Comparison of ENCODE assay signal across 8 mouse cellular contexts in the genomic region with DNA sequence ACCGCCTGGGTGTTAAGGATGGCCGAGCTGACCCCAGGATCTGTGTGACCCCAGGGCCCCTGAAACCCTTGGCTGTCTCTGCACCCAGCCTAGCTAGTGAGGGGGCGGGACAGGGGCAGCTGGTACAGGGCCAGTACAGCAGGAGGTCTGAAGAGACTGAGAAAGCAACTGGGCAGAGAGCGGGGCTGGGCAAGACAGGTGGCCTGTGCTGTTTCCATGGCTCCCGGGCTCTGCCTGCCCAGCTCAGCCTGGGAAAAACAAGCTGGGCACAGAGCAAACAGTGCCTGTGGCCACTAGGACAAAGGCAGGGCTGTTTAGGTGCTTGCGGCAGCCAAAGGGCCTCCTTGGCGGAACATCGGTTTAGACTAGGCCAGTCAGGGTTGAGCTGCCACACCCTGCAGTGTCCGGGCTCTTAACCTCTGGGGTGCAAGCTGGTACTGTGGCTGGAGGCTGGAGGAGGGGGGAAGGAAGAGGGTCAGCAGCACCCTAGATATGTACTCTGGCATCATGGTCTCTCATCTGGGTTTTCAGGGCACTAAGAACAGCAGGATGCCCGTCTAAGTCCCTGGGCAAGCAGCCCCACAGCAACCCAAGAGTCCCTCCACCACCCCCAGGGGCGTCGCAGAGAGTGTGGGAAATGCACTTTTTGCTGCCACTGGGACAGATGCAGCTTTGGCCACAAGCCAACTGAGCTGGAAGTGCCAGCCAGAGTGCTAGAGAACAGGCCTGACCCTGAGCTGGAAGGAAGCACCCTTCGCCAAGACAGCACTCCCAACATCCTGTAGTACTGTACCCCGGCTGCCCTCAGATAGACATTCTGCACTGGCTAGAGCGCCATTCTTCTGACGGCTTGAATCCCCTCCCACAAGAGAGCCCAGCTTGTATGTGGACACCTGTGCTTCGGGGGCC. TPM values are rescaled to one million over a fixed set of nuclear protein-coding genes. Genes with fewer than 3 reads are reported as not detected.
DNase-seq lines count a peak whose midpoint lies in the region; ATAC-seq and TF ChIP-seq lines count a peak whose summit lies in the region.

No protein-coding gene starts in this region.

- H3K9ac ChIP-seq in kidney, embryonic 14.5 days (ENCODE audit: low read depth, low read length): no peak overlapping the region

- no peak for TF ChIP-seq CTCF in spleen, adult 2 months (IDR thresholded peaks at IDR 0.05; ENCODE audit: extremely low read depth, insufficient read depth, insufficient read length, insufficient replicate concordance)

- H3K9me3 ChIP-seq in kidney, embryonic 14.5 days (ENCODE audit: control insufficient read depth, low read length): no peaks in the 10 kb centered on the region

- 73% methylated on average over 17 of the region's 17 CpGs for WGBS in spleen, adult 2 months
- 79% methylated on average over 17 of the region's 17 CpGs for WGBS in kidney, embryonic 14.5 days

- no peak for TF ChIP-seq POLR2A in spleen, adult 2 months (IDR thresholded peaks at IDR 0.05; ENCODE audit: low read depth, low read length)

- peak; percentile 73 for DNase-seq in adrenal gland, postnatal 10 days
- no peak for DNase-seq in adrenal gland, postnatal 4 days (ENCODE audit: low spot score in 2 of 2)
- no peak for DNase-seq in spleen, adult 2 months (ENCODE audit: low read depth in 1 of 2, low spot score in 2 of 2)
- no peak for DNase-seq in spleen, adult 12 weeks (ENCODE audit: low spot score)
- DNase-seq in lung, adult 18-20 months: peak; percentile 81 to 88
- DNase-seq in right cerebral cortex, postnatal 25 days: peak; percentile 54

- H3K36me3 ChIP-seq in spleen, adult 2 months (ENCODE audit: control insufficient read depth, insufficient read depth, low read length): no peaks in the 10 kb centered on the region
- H3K36me3 ChIP-seq in kidney, embryonic 14.5 days (ENCODE audit: control insufficient read depth, insufficient read depth, low read length): no peaks in the 10 kb centered on the region

- H3K4me2 ChIP-seq in kidney, embryonic 14.5 days (replicated peaks; ENCODE audit: low read depth, low read length): no peak overlapping the region

- ATAC-seq in kidney, embryonic 14.5 days (ENCODE audit: low FRiP score, low TSS enrichment): no peak
- ATAC-seq in megakaryocyte, adult 5-6 weeks (ENCODE audit: poor library complexity, severe bottlenecking): no peak

- H3K27me3 ChIP-seq in spleen, adult 2 months (ENCODE audit: control insufficient read depth, insufficient read depth, low read length): 0 out of 2 replicates have a peak, but pooled peaks cover 1% of the 10 kb centered on the region
- no peaks in the 10 kb centered on the region for H3K27me3 ChIP-seq in kidney, embryonic 14.5 days (ENCODE audit: control insufficient read depth, insufficient read depth, low read length)

- H3K4me1 ChIP-seq in spleen, adult 2 months (ENCODE audit: control insufficient read depth, insufficient read depth, insufficient read length): no peaks in the 10 kb centered on the region; the same call in 1 of the 2 replicates
- H3K4me1 ChIP-seq in kidney, embryonic 14.5 days (ENCODE audit: control insufficient read depth, insufficient read depth, low read length): peaks cover 11% of the 10 kb centered on the region

- H3K27ac ChIP-seq in spleen, adult 2 months (ENCODE audit: insufficient read depth, low read length): peak overlapping the region; percentile 25; the same call in 1 of the 2 replicates
- peak overlapping the region; percentile 4; the same call in 1 of the 2 replicates for H3K27ac ChIP-seq in kidney, embryonic 14.5 days (ENCODE audit: low read depth, low read length)

- no peak overlapping the region for H3K4me3 ChIP-seq in spleen, adult 2 months (ENCODE audit: extremely low read depth, insufficient read depth, insufficient read length)
- H3K4me3 ChIP-seq in kidney, embryonic 14.5 days (ENCODE audit: low read length): no peak overlapping the region

RNA-seq across cellular contexts. Expression of gene Wnt7b, which starts 31.3 kb away (rescaled TPM):
- total RNA-seq in adrenal gland, postnatal 10 days (2021): under 1 TPM; 0.18 to 0.27 TPM
- total RNA-seq in adrenal gland, postnatal 4 days (2021): 1 to 10 TPM in 1 of 2 experiments, under 1 TPM in 1; 0.40 to 1.8 TPM
- polyA plus RNA-seq in spleen, adult 2 months (2012; rRNA removed): 0.08 and 0.09 TPM in 2 replicates
- polyA plus RNA-seq in kidney, embryonic 14.5 days (2014; fragmentation: Nextera tagmentation; extraction: Ambion mirVana): 10.8 and 15.1 TPM in 2 replicates
- not detected in 2 replicates for total RNA-seq in megakaryocyte, adult 5-6 weeks (2015)
- not detected in 2 replicates for total RNA-seq in megakaryocyte, adult 5-6 weeks (2017)

Comparison
In these comparisons a context has a peak if more than half of its experiments do, and no peak if none do; other contexts are left out.
1. DNase-seq: peak in adrenal gland, postnatal 10 days (single experiment), lung, adult 18-20 months (2 of 2) and right cerebral cortex, postnatal 25 days (single experiment); none in adrenal gland, postnatal 4 days (0 of 2), spleen, adult 2 months (0 of 2) and spleen, adult 12 weeks (single experiment).